Mouse (Mus musculus): ENCODE results near the gene Exoc6b. TPM values are rescaled to one million over a fixed set of nuclear protein-coding genes. Genes with fewer than 3 reads are reported as not detected.

Exoc6b gene
- polyA plus RNA-seq, 1 experiment from 2014 or later: 8.5 TPM

DNA sequence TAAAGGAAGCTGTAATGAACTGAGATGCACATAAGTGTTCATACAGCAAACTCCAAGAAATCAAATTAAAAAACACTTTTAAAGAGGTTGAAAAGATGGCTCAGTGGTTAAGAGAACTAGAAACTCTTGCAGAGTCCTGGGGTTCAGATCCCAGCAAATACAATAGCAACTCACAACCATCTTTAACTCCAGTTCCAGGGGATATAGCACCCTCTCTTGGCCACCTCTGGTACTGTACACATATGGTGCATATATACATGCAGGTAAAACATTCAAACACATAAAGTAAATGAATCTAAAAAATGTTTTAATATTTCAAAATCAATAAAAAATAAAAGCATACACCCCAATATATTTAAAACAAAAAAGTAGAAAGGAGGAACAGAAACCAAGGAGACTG is 73.9 kb downstream of the Exoc6b start:
- DNase-seq (ENCODE audit: low spot score): no peak

DNA sequence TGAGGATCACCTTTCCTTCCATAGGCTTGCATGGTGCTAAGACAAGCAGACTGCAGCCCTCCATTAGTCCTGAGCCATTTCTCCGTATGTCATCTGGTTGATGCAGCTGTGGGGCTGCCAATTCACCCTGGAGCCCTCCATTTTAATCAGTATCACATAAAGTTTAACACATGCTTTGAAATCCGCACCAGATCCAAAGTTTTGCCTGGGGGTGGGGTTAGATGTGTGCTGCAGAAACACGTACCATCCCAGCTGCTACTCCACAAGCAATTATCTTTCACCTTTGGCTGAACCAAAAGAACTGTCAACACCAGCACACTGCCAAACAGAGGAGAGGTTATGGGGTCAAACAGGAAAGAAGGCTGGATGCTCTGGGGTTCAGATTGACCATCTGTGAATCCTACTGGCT is 92.7 kb downstream of the Exoc6b start:
- no peak for DNase-seq (ENCODE audit: low spot score)

DNA sequence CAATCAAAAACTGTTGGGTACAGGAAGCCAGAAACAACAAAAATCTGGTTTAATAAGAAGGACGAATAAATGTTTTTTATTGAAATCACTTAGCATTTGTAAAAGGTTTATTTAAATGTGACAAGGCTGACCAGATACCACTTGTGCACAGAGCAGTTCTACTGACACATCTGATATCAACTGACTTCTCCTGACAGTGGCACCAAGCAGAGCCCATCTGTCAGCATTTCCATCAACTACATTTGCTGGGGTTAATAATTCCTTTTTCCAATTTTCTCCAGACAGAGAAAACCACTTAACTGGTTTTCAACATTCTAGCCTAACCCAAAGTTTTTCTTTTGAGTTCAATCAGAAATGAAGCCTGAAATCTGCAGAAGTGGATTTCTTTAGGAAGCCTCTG is 100.8 kb downstream of the Exoc6b start:
- no peak for DNase-seq (ENCODE audit: low spot score)

- DNase-seq (ENCODE audit: low spot score): no peak
Measured at GRCm38 (mm10) chr6:84964729-84965415, 104.4 kb downstream of the Exoc6b start.

DNA sequence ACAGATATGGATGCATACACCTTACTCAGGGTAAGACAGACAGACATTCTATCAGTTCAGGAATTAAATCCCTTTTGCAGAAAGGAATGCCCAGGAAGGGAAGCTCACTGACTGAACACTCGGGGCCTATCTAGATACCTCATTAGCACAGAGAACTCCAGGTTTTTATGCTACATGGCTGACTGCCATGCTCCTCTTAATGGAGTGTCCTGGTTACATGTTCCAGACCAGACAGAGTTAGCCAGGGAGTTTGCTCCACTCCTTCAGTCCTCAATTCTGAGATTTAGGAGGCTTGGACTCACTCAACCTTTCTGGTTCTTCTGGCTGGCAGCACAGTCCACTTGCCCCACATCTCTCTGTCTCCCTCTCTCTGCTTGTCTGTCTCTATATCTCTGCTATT is 106.3 kb downstream of the Exoc6b start:
- no peak for DNase-seq (ENCODE audit: low spot score)

- no peak for DNase-seq (ENCODE audit: low spot score)
Measured at GRCm38 (mm10) chr6:84961763-84962162, 107.5 kb downstream of the Exoc6b start.

DNA sequence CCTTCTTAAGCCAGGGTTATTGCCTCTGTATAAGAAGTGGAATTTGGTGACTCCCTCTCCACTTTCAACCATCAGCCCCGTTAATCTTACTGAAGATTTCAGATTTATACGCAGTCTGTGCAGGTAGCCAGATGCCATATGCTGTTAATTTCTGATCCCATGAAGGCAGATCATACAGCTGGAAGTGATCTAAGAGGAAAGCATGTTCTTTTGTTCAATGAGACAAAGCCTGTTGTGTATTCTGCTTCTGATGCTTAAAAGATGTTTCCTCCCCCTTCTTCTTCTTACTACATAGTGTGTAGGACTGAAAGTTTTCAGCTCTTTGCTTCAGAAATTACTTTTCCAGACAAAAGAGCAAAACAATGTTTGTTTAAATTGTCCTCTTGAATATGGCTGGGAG is 109.8 kb downstream of the Exoc6b start:
- no peak for DNase-seq (ENCODE audit: low spot score)

- no peak for DNase-seq (ENCODE audit: low spot score)
Measured at GRCm38 (mm10) chr6:84951621-84952020, 117.7 kb downstream of the Exoc6b start.

DNA sequence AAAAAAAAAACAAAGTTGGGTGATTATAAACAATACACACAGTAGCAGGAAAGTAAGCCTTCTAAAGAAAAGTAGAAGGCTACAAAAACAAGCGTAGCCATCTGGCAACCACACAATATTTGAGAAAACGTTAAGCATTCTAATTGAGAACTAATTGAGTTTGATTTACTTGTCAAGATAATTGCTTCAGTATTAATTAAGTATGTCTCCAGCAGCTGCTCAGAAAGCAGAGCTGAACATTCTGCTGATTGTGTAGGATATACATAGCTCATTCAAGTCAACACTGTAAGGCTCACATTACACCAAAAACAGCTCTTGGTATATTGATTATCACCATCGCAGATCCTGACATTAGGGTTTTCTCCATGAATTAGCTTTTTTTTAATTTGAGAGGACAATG is 122.7 kb downstream of the Exoc6b start:
- DNase-seq (ENCODE audit: low spot score): no peak

GRCm38 (mm10) chr6:84946106-84946505 is 123.2 kb downstream of the Exoc6b start:
- no peak for DNase-seq (ENCODE audit: low spot score)

DNA sequence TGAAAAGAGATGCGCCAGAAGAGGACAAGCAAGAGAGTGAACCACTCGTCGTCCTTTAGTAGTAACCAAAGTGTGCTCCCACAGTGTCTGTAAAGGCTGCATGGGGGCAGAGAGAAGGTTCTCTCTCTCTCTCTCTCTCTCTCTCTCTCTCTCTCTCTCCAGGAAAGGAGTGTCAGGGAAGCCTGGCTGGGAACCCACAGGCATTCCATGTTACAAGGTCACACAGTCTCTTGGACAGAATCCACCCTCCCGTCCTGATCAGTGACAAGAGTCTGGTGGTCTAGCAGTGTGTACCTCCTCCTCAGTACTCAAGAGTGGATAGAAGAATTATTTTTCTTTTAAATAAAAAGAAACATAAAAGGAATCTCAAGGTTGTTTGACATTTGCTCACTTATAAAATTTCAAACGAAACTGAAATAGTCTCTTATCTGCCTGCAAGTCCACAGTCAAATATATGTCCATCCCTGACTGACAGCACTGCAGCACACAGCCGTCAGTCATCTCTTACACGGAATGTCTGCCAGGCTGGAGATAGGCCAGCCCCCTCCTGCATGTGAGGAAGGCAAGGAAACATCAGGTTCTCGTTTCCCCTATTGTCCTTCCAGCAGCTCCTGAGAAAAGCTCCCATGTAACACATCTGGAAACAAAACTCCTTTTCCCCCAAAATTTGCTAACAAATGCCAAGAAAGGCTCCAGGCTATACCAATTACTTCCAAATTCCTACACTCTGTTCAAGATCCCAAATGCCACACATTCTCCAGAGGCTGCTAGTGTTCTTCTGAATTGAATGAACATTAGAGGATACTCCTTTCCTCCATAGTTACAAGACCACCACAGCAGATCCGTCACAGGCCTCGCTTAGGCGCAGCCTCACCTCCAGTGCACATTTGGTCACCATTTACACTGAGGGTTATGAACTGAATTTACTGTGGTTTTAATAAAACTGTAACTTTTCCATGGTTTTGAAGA is 136.1 kb downstream of the Exoc6b start:
- no peak for DNase-seq (ENCODE audit: low spot score)

DNA sequence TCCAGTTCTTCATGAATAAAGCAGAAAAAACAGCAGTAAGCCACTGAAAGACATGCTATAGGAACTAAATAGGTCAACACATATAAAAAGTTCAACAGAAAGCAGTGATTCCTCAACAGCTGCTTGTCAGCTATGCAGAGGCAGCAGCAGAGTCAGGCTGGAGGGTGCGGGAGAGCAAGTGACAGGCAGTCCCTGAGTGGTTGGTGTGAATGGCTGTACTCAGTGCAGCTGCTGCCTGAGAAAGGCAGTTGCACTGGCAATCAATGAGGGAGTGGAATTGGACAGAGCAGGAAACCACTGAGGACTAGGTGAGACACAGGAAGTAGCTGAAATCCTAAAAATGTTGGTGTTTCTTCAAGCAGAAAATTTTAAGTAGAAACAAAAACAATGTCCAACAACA is 138.3 kb downstream of the Exoc6b start:
- no peak for DNase-seq (ENCODE audit: low spot score)

DNA sequence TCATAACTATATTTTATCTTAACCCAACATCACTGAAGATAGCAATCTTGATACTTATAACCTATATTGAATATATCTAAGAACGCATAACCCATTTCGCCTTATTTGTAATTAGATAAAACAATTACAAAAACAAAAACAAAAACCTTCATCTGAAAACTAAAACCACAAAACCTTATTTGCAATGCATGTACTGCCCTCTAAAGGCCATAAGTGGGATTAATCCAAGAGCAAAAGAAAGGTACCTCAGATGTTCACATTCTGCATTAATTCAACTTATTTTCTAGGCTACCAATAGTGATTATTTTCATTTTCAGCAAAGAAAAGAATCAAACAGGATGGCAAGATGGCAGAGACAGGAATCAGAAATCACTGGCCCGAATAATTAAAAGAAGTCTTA is 143.2 kb downstream of the Exoc6b start:
- peak; percentile 16 for DNase-seq (ENCODE audit: low spot score)

GRCm38 (mm10) chr6:84923760-84924221 is 145.5 kb downstream of the Exoc6b start:
- DNase-seq (ENCODE audit: low spot score): no peak

DNA sequence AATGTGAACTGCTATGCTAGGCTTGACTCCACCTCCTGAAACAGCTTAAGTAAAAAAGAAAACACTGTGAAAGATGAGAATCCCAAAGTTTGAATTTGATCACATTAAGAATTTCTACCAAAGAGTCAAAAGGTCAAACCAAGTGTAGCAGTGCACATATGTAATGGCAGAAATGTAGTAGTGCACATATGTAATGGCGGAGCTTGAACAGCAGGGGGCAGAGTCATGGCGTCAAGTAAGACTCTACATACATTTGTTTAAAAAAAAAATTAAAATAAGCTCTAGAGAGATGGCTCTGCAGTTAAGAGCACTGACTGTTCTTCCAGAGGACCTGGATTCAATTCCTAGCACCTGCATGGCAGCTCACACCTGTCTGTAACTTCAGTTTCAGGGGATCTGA is 153.0 kb downstream of the Exoc6b start:
- DNase-seq (ENCODE audit: low spot score): peak; percentile 53

- DNase-seq (ENCODE audit: low spot score): peak; percentile 52
Measured at GRCm38 (mm10) chr6:84912434-84912833, 156.9 kb downstream of the Exoc6b start.

DNA sequence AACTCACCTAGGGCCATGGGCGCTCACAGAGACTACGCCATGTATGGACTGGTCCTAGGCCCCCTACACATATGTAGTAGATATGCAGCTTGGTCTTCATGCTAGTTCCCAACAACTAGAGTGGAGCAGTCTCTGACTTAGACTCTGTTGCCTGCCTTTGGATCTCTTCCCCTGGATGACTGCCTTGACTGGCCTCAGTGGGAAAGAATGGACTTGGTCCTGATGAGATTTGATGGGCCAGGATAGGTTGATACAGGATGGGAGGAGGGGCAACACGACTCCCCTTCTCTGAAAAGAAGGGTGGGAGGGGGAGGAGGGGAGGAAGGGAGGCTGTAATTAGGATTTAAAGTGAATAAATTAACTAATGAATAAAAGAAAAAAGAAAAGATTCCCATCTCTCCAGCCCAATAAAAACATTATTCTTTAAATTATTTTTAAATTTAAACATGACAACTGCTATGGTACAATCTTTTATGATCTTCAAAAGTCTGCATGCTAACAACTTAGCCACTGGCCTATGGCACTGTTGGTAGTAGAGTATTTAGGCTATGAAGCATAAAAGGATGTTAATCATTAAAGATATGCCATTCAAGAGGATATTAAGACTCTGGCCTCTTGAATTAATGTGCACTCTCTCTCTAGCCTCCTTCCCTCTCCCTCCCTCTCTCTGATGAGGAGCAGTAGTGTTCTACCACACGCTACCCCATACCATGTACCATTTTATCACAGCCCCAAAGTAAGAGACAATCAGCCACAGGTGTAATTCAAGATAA is 170.1 kb downstream of the Exoc6b start:
- DNase-seq (ENCODE audit: low spot score): no peak

DNA sequence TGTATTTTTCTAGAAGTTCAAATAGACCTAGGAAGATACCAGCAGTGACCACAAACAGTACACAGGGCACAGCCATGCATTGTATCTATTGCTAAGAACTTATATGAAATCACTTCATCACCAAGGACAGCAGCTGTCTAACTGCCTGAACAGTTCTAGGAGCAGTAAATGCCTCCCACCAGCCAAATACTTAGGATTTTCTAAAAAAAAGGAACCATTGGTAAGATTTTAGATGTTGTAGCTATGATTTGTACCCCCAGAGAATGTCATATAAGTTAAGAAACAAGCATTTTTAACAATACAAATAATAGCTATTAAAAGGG is 175.6 kb downstream of the Exoc6b start:
- DNase-seq (ENCODE audit: low spot score): no peak

- no peak for DNase-seq (ENCODE audit: low spot score)
Measured at GRCm38 (mm10) chr6:84892926-84893772, 176.2 kb downstream of the Exoc6b start.

- no peak for DNase-seq (ENCODE audit: low spot score)
Measured at GRCm38 (mm10) chr6:84886551-84886950, 182.8 kb downstream of the Exoc6b start.

DNA sequence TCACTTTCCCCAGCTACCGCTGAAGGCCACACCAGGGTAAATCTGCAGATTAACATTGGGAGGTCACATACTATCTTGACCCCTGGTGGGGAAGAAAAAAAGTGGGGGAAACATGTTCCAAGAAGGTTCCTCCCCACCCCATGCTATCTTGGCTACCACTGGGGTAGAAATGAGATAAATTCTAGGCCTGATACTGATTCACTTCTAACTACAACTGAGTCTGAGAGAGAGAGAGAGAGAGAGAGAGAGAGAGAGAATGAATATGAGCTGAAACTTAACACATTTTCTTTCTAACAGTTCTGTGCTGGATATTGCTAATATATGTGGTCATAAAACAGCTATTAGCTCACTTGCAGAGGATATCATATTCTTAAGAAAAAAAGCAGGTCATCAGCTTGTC is 184.2 kb downstream of the Exoc6b start:
- DNase-seq (ENCODE audit: low spot score): no peak
